In the genomic region with DNA sequence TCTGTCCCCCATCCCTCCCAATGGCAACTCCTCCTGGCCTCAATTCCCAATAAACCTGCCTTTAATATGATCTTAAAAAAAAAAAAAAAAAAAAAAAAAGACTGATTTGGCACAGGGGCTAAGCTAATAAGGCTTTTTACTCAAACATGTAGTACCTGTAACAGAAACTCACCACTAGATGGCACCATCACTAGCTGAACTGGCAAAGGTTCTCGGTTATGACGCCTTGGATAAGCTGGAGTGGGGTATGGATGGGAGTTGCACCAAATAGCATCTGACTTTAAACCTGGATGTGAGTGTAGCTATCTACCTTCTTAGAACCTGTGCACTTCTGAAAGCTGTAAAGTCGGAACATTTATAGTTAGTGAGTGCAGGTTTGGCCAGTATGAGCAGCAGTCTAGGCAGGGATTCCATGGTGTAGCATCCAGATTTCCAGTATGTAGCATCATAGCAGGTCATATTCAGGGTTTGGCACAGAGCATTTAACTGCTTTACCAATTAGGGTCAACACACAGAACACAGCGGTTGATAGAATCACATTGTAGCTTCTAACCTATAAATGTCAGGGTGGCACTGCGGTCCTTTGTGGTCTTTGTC, we compare ENCODE assay signal across 8 mouse cellular contexts. TPM values are rescaled to one million over a fixed set of nuclear protein-coding genes. Genes with fewer than 3 reads are reported as not detected.
A peak's percentile ranks its signal among the peaks of the same experiment; 100 is the strongest.
DNase-seq lines count a peak whose midpoint lies in the region; ATAC-seq and TF ChIP-seq lines count a peak whose summit lies in the region.

No protein-coding gene starts in this region.

- no peaks in the 10 kb centered on the region for H3K27me3 ChIP-seq in forebrain, embryonic 15.5 days
- H3K27me3 ChIP-seq in intestine, embryonic 16.5 days (replicated peaks; ENCODE audit: control insufficient read depth, insufficient read depth, low read length): no peaks in the 10 kb centered on the region
- no peaks in the 10 kb centered on the region for H3K27me3 ChIP-seq in stomach, embryonic 16.5 days (ENCODE audit: control insufficient read depth, insufficient read depth, low read length)

- peak; percentile 50 for ATAC-seq in frontal cortex, adult (ENCODE audit: low TSS enrichment)
- peak; percentile 59 for ATAC-seq in forebrain, embryonic 15.5 days (replicated peaks)
- peak; percentile 32; the same call in 1 of the 2 replicates for ATAC-seq in intestine, embryonic 16.5 days
- peak; percentile 37; the same call in 1 of the 2 replicates for ATAC-seq in stomach, embryonic 16.5 days (ENCODE audit: insufficient read depth, low FRiP score)

- peaks cover 16% of the 10 kb centered on the region for H3K36me3 ChIP-seq in forebrain, embryonic 15.5 days
- peaks cover 6% of the 10 kb centered on the region for H3K36me3 ChIP-seq in intestine, embryonic 16.5 days (ENCODE audit: control insufficient read depth, insufficient read depth, low read length)
- 0 out of 2 replicates have a peak, but pooled peaks cover 8% of the 10 kb centered on the region for H3K36me3 ChIP-seq in stomach, embryonic 16.5 days (ENCODE audit: control insufficient read depth, insufficient read depth, low read length)

- DNase-seq in frontal cortex, postnatal 10 days (ENCODE audit: low spot score in 2 of 2): no peak
- DNase-seq in 416B (ENCODE audit: low read depth): peak; percentile 70
- peak; percentile 89 for DNase-seq in brain, embryonic 14.5 days (ENCODE audit: low read depth)
- DNase-seq in lung, postnatal 14 days: peak; percentile 69

- no peak for TF ChIP-seq POLR2A in brain, embryonic 14.5 days (IDR thresholded peaks at IDR 0.05; ENCODE audit: borderline replicate concordance, extremely low read depth, insufficient read depth, insufficient read length, poor library complexity, severe bottlenecking)

- H3K9me3 ChIP-seq in forebrain, embryonic 15.5 days: no peaks in the 10 kb centered on the region
- H3K9me3 ChIP-seq in intestine, embryonic 16.5 days (ENCODE audit: control insufficient read depth, low read length): no peaks in the 10 kb centered on the region
- H3K9me3 ChIP-seq in stomach, embryonic 16.5 days (replicated peaks; ENCODE audit: control insufficient read depth, low read length): no peaks in the 10 kb centered on the region

- no peak overlapping the region for H3K9ac ChIP-seq in forebrain, embryonic 15.5 days (replicated peaks)
- no peak overlapping the region for H3K9ac ChIP-seq in intestine, embryonic 16.5 days (ENCODE audit: low read depth, low read length)
- H3K9ac ChIP-seq in stomach, embryonic 16.5 days (ENCODE audit: low read length): no peak overlapping the region

- TF ChIP-seq CTCF in brain, embryonic 14.5 days (IDR thresholded peaks at IDR 0.05; ENCODE audit: borderline replicate concordance, extremely low read depth, insufficient read depth, insufficient read length): peak; percentile 76; the same call in 1 of the 2 replicates

- no peak overlapping the region for H3K4me2 ChIP-seq in forebrain, embryonic 15.5 days (replicated peaks)
- no peak overlapping the region for H3K4me2 ChIP-seq in intestine, embryonic 16.5 days (ENCODE audit: low read depth, low read length)
- no peak overlapping the region for H3K4me2 ChIP-seq in stomach, embryonic 16.5 days (ENCODE audit: low read depth, low read length)

- no peak overlapping the region for H3K27ac ChIP-seq in forebrain, embryonic 15.5 days (replicated peaks)
- H3K27ac ChIP-seq in intestine, embryonic 16.5 days (ENCODE audit: low read length): peak overlapping the region; percentile 6; the same call in 1 of the 2 replicates
- H3K27ac ChIP-seq in stomach, embryonic 16.5 days (ENCODE audit: low read length): no peak overlapping the region

- no peaks in the 10 kb centered on the region for H3K4me1 ChIP-seq in forebrain, embryonic 15.5 days
- no peaks in the 10 kb centered on the region for H3K4me1 ChIP-seq in intestine, embryonic 16.5 days (ENCODE audit: control insufficient read depth, insufficient read depth, low read length)
- no peaks in the 10 kb centered on the region for H3K4me1 ChIP-seq in stomach, embryonic 16.5 days (ENCODE audit: control insufficient read depth, insufficient read depth, low read length)

- 51% methylated on average over 5 of the region's 5 CpGs for WGBS in forebrain, embryonic 15.5 days
- 55% methylated on average over 5 of the region's 5 CpGs for WGBS in intestine, embryonic 16.5 days
- WGBS in stomach, embryonic 16.5 days: 60% methylated on average over 5 of the region's 5 CpGs

- H3K4me3 ChIP-seq in forebrain, embryonic 15.5 days: no peak overlapping the region
- no peak overlapping the region for H3K4me3 ChIP-seq in intestine, embryonic 16.5 days (ENCODE audit: low read length)
- no peak overlapping the region for H3K4me3 ChIP-seq in stomach, embryonic 16.5 days (replicated peaks; ENCODE audit: low read length)

RNA-seq across cellular contexts. Expression of a gene that starts 17.1 kb away (rescaled TPM):
- polyA plus RNA-seq in brain, embryonic 14.5 days (2012; rRNA removed): 16.3 and 16.8 TPM in 2 replicates
- polyA plus RNA-seq in forebrain, embryonic 15.5 days (2015; fragmentation: Nextera tagmentation; extraction: Ambion mirVana): 17.8 and 18.4 TPM in 2 replicates
- polyA plus RNA-seq in intestine, embryonic 16.5 days (2015; fragmentation: Nextera tagmentation; extraction: Ambion mirVana): 10.8 and 10.9 TPM in 2 replicates
- polyA plus RNA-seq in stomach, embryonic 16.5 days (2015; fragmentation: Nextera tagmentation; extraction: Ambion mirVana): 11.7 and 12.8 TPM in 2 replicates

RNA-seq across cellular contexts. Expression of a gene that starts 27.2 kb away (rescaled TPM):
- polyA plus RNA-seq in brain, embryonic 14.5 days (2012; rRNA removed): 53.3 and 67.1 TPM in 2 replicates
- polyA plus RNA-seq in forebrain, embryonic 15.5 days (2015; fragmentation: Nextera tagmentation; extraction: Ambion mirVana): 51.7 and 59.2 TPM in 2 replicates
- 53.9 and 58.3 TPM in 2 replicates for polyA plus RNA-seq in intestine, embryonic 16.5 days (2015; fragmentation: Nextera tagmentation; extraction: Ambion mirVana)
- polyA plus RNA-seq in stomach, embryonic 16.5 days (2015; fragmentation: Nextera tagmentation; extraction: Ambion mirVana): 43.1 and 44.3 TPM in 2 replicates

RNA-seq across cellular contexts. Expression of a gene that starts 27.3 kb away (rescaled TPM):
- polyA plus RNA-seq in brain, embryonic 14.5 days (2012; rRNA removed): 14.0 and 15.6 TPM in 2 replicates
- polyA plus RNA-seq in forebrain, embryonic 15.5 days (2015; fragmentation: Nextera tagmentation; extraction: Ambion mirVana): 14.3 and 15.0 TPM in 2 replicates
- 16.0 and 16.4 TPM in 2 replicates for polyA plus RNA-seq in intestine, embryonic 16.5 days (2015; fragmentation: Nextera tagmentation; extraction: Ambion mirVana)
- 15.3 and 16.3 TPM in 2 replicates for polyA plus RNA-seq in stomach, embryonic 16.5 days (2015; fragmentation: Nextera tagmentation; extraction: Ambion mirVana)

Comparison
In these comparisons a context has a peak if more than half of its experiments do, and no peak if none do; other contexts are left out.
1. DNase-seq: peak in 416B (single experiment), brain, embryonic 14.5 days (single experiment) and lung, postnatal 14 days (single experiment); none in frontal cortex, postnatal 10 days (0 of 2).
2. Peak in every context shown above with its lines, with median percentiles within 50 percentile points of each other: ATAC-seq.